Mouse (Mus musculus) adrenal gland, postnatal 10 days (tissue): Measurements from ENCODE around the gene Dcun1d4. TPM values are rescaled to one million over a fixed set of nuclear protein-coding genes. Genes with fewer than 3 reads are reported as not detected.
"Not testable (repeated sequence)": the region's sequence is repeated elsewhere in the genome, so short reads cannot be mapped to it uniquely, and the experiment has no call there.

ENCODE experiments used
- DNase-seq: peaks from one replicate; pipeline ENCODE4 v3.0.0; 2021; ENCODE audit warnings: mixed read lengths
- total RNA-seq, 2 experiments: library from RNA; stranded (reverse); gene quantifications; 2 replicates each; pipeline ENCODE4 v1.2.3; 2021

Dcun1d4 gene
- total RNA-seq, 2 experiments from 2014 or later: 27.9 to 32.0 TPM

- no peak for DNase-seq
Measured at GRCm38 (mm10) chr5:73547252-73547651, 66.5 kb downstream of the Dcun1d4 start.

- DNase-seq: no peak
Measured at GRCm38 (mm10) chr5:73548237-73548636, 67.4 kb downstream of the Dcun1d4 start.

GRCm38 (mm10) chr5:73548838-73549237 is 68.0 kb downstream of the Dcun1d4 start:
- no peak for DNase-seq

- no peak for DNase-seq
Measured at GRCm38 (mm10) chr5:73551836-73552235, 71.0 kb downstream of the Dcun1d4 start.

GRCm38 (mm10) chr5:73553903-73554302 is 73.1 kb downstream of the Dcun1d4 start:
- peak; percentile 38 for DNase-seq

- no peak for DNase-seq
Measured at GRCm38 (mm10) chr5:73555096-73555852, 74.5 kb downstream of the Dcun1d4 start.

GRCm38 (mm10) chr5:73556733-73557425 is 76.1 kb downstream of the Dcun1d4 start:
- no peak for DNase-seq

- DNase-seq: no peak
Measured at GRCm38 (mm10) chr5:73558756-73559155, 78.0 kb downstream of the Dcun1d4 start.

- no peak for DNase-seq
Measured at GRCm38 (mm10) chr5:73564038-73564437, 83.2 kb downstream of the Dcun1d4 start.

- DNase-seq: no peak
Measured at GRCm38 (mm10) chr5:73566119-73566518, 85.3 kb downstream of the Dcun1d4 start.

GRCm38 (mm10) chr5:73566892-73567291 is 86.1 kb downstream of the Dcun1d4 start:
- DNase-seq: no peak

GRCm38 (mm10) chr5:73569181-73569580 is 88.4 kb downstream of the Dcun1d4 start:
- DNase-seq: no peak

- no peak for DNase-seq
Measured at GRCm38 (mm10) chr5:73571395-73572156, 90.8 kb downstream of the Dcun1d4 start.

- no peak for DNase-seq
Measured at GRCm38 (mm10) chr5:73572846-73573245, 92.0 kb downstream of the Dcun1d4 start.

- DNase-seq: peak; percentile 56
Measured at GRCm38 (mm10) chr5:73573789-73574188, 93.0 kb downstream of the Dcun1d4 start.

- DNase-seq: peak; percentile 53
Measured at GRCm38 (mm10) chr5:73574616-73575015, 93.8 kb downstream of the Dcun1d4 start.

GRCm38 (mm10) chr5:73576708-73577107 is 95.9 kb downstream of the Dcun1d4 start:
- no peak for DNase-seq

- DNase-seq: no peak
Measured at GRCm38 (mm10) chr5:73578131-73578530, 97.3 kb downstream of the Dcun1d4 start.

GRCm38 (mm10) chr5:73584011-73584410 is 103.2 kb downstream of the Dcun1d4 start:
- DNase-seq: not testable (repeated sequence)

- DNase-seq: peak; percentile 60
Measured at GRCm38 (mm10) chr5:73585212-73586115, 104.7 kb downstream of the Dcun1d4 start.

GRCm38 (mm10) chr5:73586597-73586996 is 105.8 kb downstream of the Dcun1d4 start:
- DNase-seq: no peak

- no peak for DNase-seq
Measured at GRCm38 (mm10) chr5:73587119-73587518, 106.3 kb downstream of the Dcun1d4 start.
